Mouse (Mus musculus) CH12F3 (cell line): ENCODE data around the gene Unc5c.

Experiments
- in situ Hi-C: fragments of 300-500 bp; cut with MboI; formaldehyde crosslinking; loops from 2 replicates; pipeline ENCODE4 v1.14.3; 2020; ENCODE audit warnings: low sequenced_read_pairs

Unc5c gene

GRCm38 (mm10) chr3:141596881-141597280, 131.9 kb downstream of the Unc5c start:
- in situ Hi-C loops: no loop called here

- in situ Hi-C loops: no loop called here
These were observed 133.0 kb downstream of the Unc5c start for GRCm38 (mm10) chr3:141597974-141598373.

- in situ Hi-C loops: no loop called here
These were observed 133.9 kb downstream of the Unc5c start for GRCm38 (mm10) chr3:141598936-141599335.

- in situ Hi-C loops: no loop called here
These were observed 136.1 kb downstream of the Unc5c start for GRCm38 (mm10) chr3:141601072-141601549.

GRCm38 (mm10) chr3:141616718-141617117, 151.7 kb downstream of the Unc5c start:
- in situ Hi-C loops: no loop called here

- in situ Hi-C loops: no loop called here
These were observed 153.7 kb downstream of the Unc5c start for GRCm38 (mm10) chr3:141618675-141619074.

GRCm38 (mm10) chr3:141621496-141621895, 156.5 kb downstream of the Unc5c start:
- in situ Hi-C loops: no loop called here

GRCm38 (mm10) chr3:141626935-141627638, 162.1 kb downstream of the Unc5c start:
- in situ Hi-C loops: no loop called here

- in situ Hi-C loops: no loop called here
These were observed 162.6 kb downstream of the Unc5c start for GRCm38 (mm10) chr3:141627639-141627977.

- in situ Hi-C loops: no loop called here
These were observed 164.4 kb downstream of the Unc5c start for GRCm38 (mm10) chr3:141629431-141629830.

- in situ Hi-C loops: no loop called here
These were observed 172.9 kb downstream of the Unc5c start for GRCm38 (mm10) chr3:141637900-141638299.

GRCm38 (mm10) chr3:141644264-141644663, 179.2 kb downstream of the Unc5c start:
- in situ Hi-C loops: no loop called here

GRCm38 (mm10) chr3:141646588-141646987, 181.6 kb downstream of the Unc5c start:
- in situ Hi-C loops: no loop called here

GRCm38 (mm10) chr3:141650658-141651057, 185.6 kb downstream of the Unc5c start:
- in situ Hi-C loops: no loop called here

- in situ Hi-C loops: no loop called here
These were observed 188.9 kb downstream of the Unc5c start for GRCm38 (mm10) chr3:141653915-141654314.

- in situ Hi-C loops: no loop called here
These were observed 194.2 kb downstream of the Unc5c start for GRCm38 (mm10) chr3:141659041-141659789.

- in situ Hi-C loops: no loop called here
These were observed 195.3 kb downstream of the Unc5c start for GRCm38 (mm10) chr3:141660065-141661062.

GRCm38 (mm10) chr3:141689113-141689512, 224.1 kb downstream of the Unc5c start:
- in situ Hi-C loops: no loop called here

- in situ Hi-C loops: no loop called here
These were observed 225.7 kb downstream of the Unc5c start for GRCm38 (mm10) chr3:141690676-141691075.

- in situ Hi-C loops: no loop called here
These were observed 226.4 kb downstream of the Unc5c start for GRCm38 (mm10) chr3:141691418-141691817.

GRCm38 (mm10) chr3:141691846-141692245, 226.8 kb downstream of the Unc5c start:
- in situ Hi-C loops: no loop called here
